Mouse (Mus musculus): ENCODE results near the gene Fance.

DNA sequence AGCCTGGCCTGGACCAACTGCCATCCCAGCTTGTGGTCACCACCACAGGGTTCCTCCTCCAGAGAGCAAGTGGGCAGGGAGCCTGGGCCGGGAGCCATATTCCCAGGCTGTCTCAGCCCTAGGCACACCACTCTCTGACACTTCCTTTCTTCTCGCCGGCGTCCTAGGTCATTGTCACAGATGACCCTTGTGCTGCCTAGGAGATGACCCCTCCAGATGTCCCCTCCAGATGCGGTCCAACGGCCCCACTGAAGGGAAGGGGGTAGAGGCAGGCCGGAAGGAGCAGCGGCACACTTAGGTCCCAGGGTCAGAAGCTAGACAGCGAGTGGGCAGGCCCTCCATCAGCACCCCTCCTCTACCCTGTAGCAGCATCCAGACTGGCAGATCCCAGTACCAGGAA lies 13.0 kb upstream of the Fance start:
- TF ChIP-seq CTCF (IDR thresholded peaks at IDR 0.05; ENCODE audit: low read depth, low read length) (no peak), POLR2A (IDR thresholded peaks at IDR 0.05; ENCODE audit: insufficient read depth, low read length) (no peak)

Data from ES-Bruce4 (cell line).